8 mouse cellular contexts compared by ENCODE assay signal in genomic region chr4:48779202-48779905, GRCm38 (mm10).
DNase-seq lines count a peak whose midpoint lies in the region; ATAC-seq and TF ChIP-seq lines count a peak whose summit lies in the region.

No protein-coding gene starts in this region.

- no peak overlapping the region for H3K4me3 ChIP-seq in embryonic fibroblast, embryonic 13.5 days (ENCODE audit: insufficient read depth, low read length)
- no peak overlapping the region for H3K4me3 ChIP-seq in hindbrain, embryonic 14.5 days (replicated peaks; ENCODE audit: low read length)
- no peak overlapping the region for H3K4me3 ChIP-seq in neural tube, embryonic 14.5 days (ENCODE audit: low read depth, low read length)

- WGBS in hindbrain, embryonic 14.5 days, result 36% methylated on average over 12 of the region's 12 CpGs
- WGBS in neural tube, embryonic 14.5 days, result 35% methylated on average over 12 of the region's 12 CpGs

- no peak overlapping the region for H3K27ac ChIP-seq in embryonic fibroblast, embryonic 13.5 days (ENCODE audit: insufficient read depth, low read length)
- H3K27ac ChIP-seq in hindbrain, embryonic 14.5 days, result peak overlapping the region; percentile 44; the same call in 1 of the 2 replicates
- no peak overlapping the region for H3K27ac ChIP-seq in neural tube, embryonic 14.5 days (ENCODE audit: low read depth, low read length)

- ATAC-seq in hindbrain, embryonic 14.5 days (ENCODE audit: low FRiP score), result 0 out of 2 replicates have a peak, but pooled peaks have one; percentile 43
- peak; percentile 84 for ATAC-seq in neural tube, embryonic 14.5 days (ENCODE audit: low read depth)

- H3K9ac ChIP-seq in hindbrain, embryonic 14.5 days, result no peak overlapping the region
- H3K9ac ChIP-seq in neural tube, embryonic 14.5 days (replicated peaks; ENCODE audit: low read depth, low read length), result no peak overlapping the region

- no peak for TF ChIP-seq POLR2A in embryonic fibroblast, embryonic 13.5 days (IDR thresholded peaks at IDR 0.05; ENCODE audit: low read depth, low read length)

- intact Hi-C loops in left cerebral cortex, postnatal 25 days (cut with DNase I), result loop anchor here (2.0 to 10.0 kb wide), 3 partner anchors 279 to 545 kb away; partner anchors contain the start of gene Plppr1

- TF ChIP-seq CTCF in embryonic fibroblast, embryonic 13.5 days (IDR thresholded peaks at IDR 0.05; ENCODE audit: borderline replicate concordance, insufficient read depth, low read length), result 0 out of 2 replicates have a peak, but pooled peaks have one; percentile 12

- no peaks in the 10 kb centered on the region for H3K9me3 ChIP-seq in hindbrain, embryonic 14.5 days (ENCODE audit: control insufficient read depth, low read length)
- no peaks in the 10 kb centered on the region for H3K9me3 ChIP-seq in neural tube, embryonic 14.5 days (ENCODE audit: control insufficient read depth, low read length)

- peaks cover 4% of the 10 kb centered on the region; the same call in 1 of the 2 replicates for H3K4me1 ChIP-seq in embryonic fibroblast, embryonic 13.5 days (ENCODE audit: control insufficient read depth, insufficient read depth, low read length)
- no peaks in the 10 kb centered on the region for H3K4me1 ChIP-seq in hindbrain, embryonic 14.5 days (replicated peaks; ENCODE audit: control insufficient read depth, insufficient read depth, low read length)
- no peaks in the 10 kb centered on the region for H3K4me1 ChIP-seq in neural tube, embryonic 14.5 days (ENCODE audit: control insufficient read depth, insufficient read depth, low read length)

- H3K4me2 ChIP-seq in hindbrain, embryonic 14.5 days (replicated peaks), result no peak overlapping the region
- no peak overlapping the region for H3K4me2 ChIP-seq in neural tube, embryonic 14.5 days (ENCODE audit: low read depth, low read length)

- H3K36me3 ChIP-seq in hindbrain, embryonic 14.5 days (replicated peaks; ENCODE audit: control insufficient read depth, insufficient read depth), result no peaks in the 10 kb centered on the region
- no peaks in the 10 kb centered on the region for H3K36me3 ChIP-seq in neural tube, embryonic 14.5 days (ENCODE audit: control insufficient read depth, insufficient read depth, low read length)

- no peaks in the 10 kb centered on the region for H3K27me3 ChIP-seq in hindbrain, embryonic 14.5 days (ENCODE audit: control insufficient read depth, insufficient read depth, low read length)
- H3K27me3 ChIP-seq in neural tube, embryonic 14.5 days (ENCODE audit: control insufficient read depth, insufficient read depth, low read length), result no peaks in the 10 kb centered on the region

- peak; percentile 74 for DNase-seq in layer of hippocampus, adult 11-12 months (ENCODE audit: low spot score)
- DNase-seq in layer of hippocampus, adult 9-11 months, result no peak
- DNase-seq in brain, adult 2 months (ENCODE audit: low read depth, low spot score), result peak; percentile 82
- DNase-seq in hindbrain, embryonic 14.5 days (ENCODE audit: low spot score), result peak; percentile 88
- peak; percentile 58 to 78 for DNase-seq in left cerebral cortex, postnatal 25 days (ENCODE audit: low spot score in 2 of 2)
- DNase-seq in urinary bladder, adult 2 months (ENCODE audit: low spot score), result peak; percentile 29
